Mouse (Mus musculus) embryonic fibroblast, embryonic 13.5 days (primary cell): Measurements from ENCODE around the gene Tmem94.

Experiments used
- CTCF ChIP-seq: IDR thresholded peaks from 2 replicates; pipeline ENCODE4 v1.5.1; 2011; ENCODE audit warnings: mild to moderate bottlenecking, control low read depth, low read length, moderate library complexity, borderline replicate concordance; ENCODE audit not compliant: insufficient read depth
- POLR2A ChIP-seq: IDR thresholded peaks from 2 replicates; pipeline ENCODE4 v1.6.1; 2011; ENCODE audit warnings: low read depth, mild to moderate bottlenecking, control low read depth, low read length, moderate library complexity

GRCm38 (mm10) chr11:115831518-115831917 is 66.3 kb downstream of the Tmem94 start:
- TF ChIP-seq CTCF (no peak), POLR2A (no peak)
